ENCODE assay signal across 18 mouse cellular contexts in the genomic region with DNA sequence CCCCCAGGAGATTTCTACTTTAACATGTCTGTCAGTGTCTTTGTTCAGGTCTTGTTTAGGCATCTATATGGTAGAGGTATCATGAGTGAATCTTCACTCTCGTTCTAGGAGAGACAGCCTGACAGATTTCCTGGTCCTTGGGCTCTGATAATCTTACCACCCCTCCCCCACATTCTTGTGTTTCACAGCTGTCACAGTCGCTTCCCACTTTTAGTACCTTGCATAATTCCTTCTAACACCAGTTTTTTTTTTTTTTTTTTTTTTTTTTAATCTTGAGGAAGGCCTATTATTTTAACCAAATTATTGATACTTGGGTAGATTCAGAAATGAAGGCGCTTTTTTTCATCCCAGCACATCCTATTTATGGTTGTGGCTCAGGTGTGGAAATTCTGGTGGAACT.
"Had no signal": no experiment of that assay in that cellular context is flagged by ENCODE, and none has a peak within 500 bp of the region (broad histone marks: within the 10 kb centered on the region; RNA-seq: fewer than 3 reads in every experiment).

No protein-coding gene starts in this region.

- H3K27me3 ChIP-seq: lung, embryonic 15.5 days; megakaryocyte, embryonic 14.5 days; midbrain, embryonic 13.5 days had no signal

- H3K4me3 ChIP-seq: left cerebral cortex, adult 2 months; lung, embryonic 15.5 days; megakaryocyte, embryonic 14.5 days; midbrain, embryonic 10.5 days; midbrain, embryonic 13.5 days had no signal

- H3K9me3 ChIP-seq: lung, embryonic 15.5 days; megakaryocyte, embryonic 14.5 days; midbrain, embryonic 10.5 days; midbrain, embryonic 13.5 days had no signal

- ATAC-seq: midbrain, embryonic 13.5 days; midbrain, embryonic 16.5 days had no signal

- H3K4me2 ChIP-seq: liver, embryonic 11.5 days; lung, embryonic 15.5 days; midbrain, embryonic 13.5 days had no signal

- H3K36me3 ChIP-seq: lung, embryonic 15.5 days; midbrain, embryonic 10.5 days; midbrain, embryonic 13.5 days had no signal

- DNase-seq: kidney, postnatal 10 days; layer of hippocampus, postnatal 36 days; lung, adult 18-20 months; right cerebral cortex, postnatal 14 days; right cerebral cortex, postnatal 4 days; thymus, adult 2 months; thymus, postnatal 14 days; thymus, postnatal 4 days had no signal

- H3K27ac ChIP-seq: left cerebral cortex, adult 2 months; liver, embryonic 14.5 days; lung, embryonic 15.5 days; macrophage; midbrain, embryonic 10.5 days; midbrain, embryonic 13.5 days; stomach, postnatal 0 days had no signal

- H3K9ac ChIP-seq: liver, embryonic 14.5 days; lung, embryonic 15.5 days; midbrain, embryonic 13.5 days had no signal
